Mouse (Mus musculus) NIH3T3 (cell line): ENCODE measurements at regions not wholly inside any gene's neighbourhood (a gene's known extent, or its start where the extent isn't known, plus 50 kb on each side); places are given as distances from the start of the nearest gene placed in this dataset.

Experiments
- DNase-seq: peaks from one replicate; pipeline ENCODE4 v3.0.0-alpha.2; 2012; ENCODE audit warnings: low read depth

- DNase-seq: peak; percentile 37
Measured at GRCm38 (mm10) chr3:102574320-102574719, 104.6 kb downstream of the Ngf start.

GRCm38 (mm10) chr3:102576896-102577295 is 107.2 kb downstream of the Ngf start:
- DNase-seq: no peak

- DNase-seq: no peak
Measured at GRCm38 (mm10) chr3:102581830-102582229, 112.1 kb downstream of the Ngf start.

- DNase-seq: peak; percentile 28
Measured at GRCm38 (mm10) chr3:102585136-102585535, 115.4 kb downstream of the Ngf start.

- DNase-seq: no peak
Measured at GRCm38 (mm10) chr3:102586221-102586620, 116.5 kb downstream of the Ngf start.

- DNase-seq: no peak
Measured at GRCm38 (mm10) chr3:102592041-102592440, 122.3 kb downstream of the Ngf start.

GRCm38 (mm10) chr3:102596944-102597551 is 127.3 kb downstream of the Ngf start:
- peak; percentile 29 for DNase-seq

GRCm38 (mm10) chr3:102599061-102599460 is 129.3 kb downstream of the Ngf start:
- DNase-seq: no peak

- peak; percentile 73 for DNase-seq
Measured at GRCm38 (mm10) chr3:102602766-102603165, 131.6 kb upstream of the Tspan2 start.

GRCm38 (mm10) chr3:102605284-102605683 is 129.0 kb upstream of the Tspan2 start:
- DNase-seq: no peak

- no peak for DNase-seq
Measured at GRCm38 (mm10) chr3:102610970-102611369, 123.4 kb upstream of the Tspan2 start.

- peak; percentile 40 for DNase-seq
Measured at GRCm38 (mm10) chr3:102611398-102612366, 122.6 kb upstream of the Tspan2 start.

GRCm38 (mm10) chr3:102619666-102620377 is 114.5 kb upstream of the Tspan2 start:
- no peak for DNase-seq

- peak; percentile 85 for DNase-seq
Measured at GRCm38 (mm10) chr3:102636076-102636475, 98.3 kb upstream of the Tspan2 start.

- DNase-seq: peak; percentile 86
Measured at GRCm38 (mm10) chr3:102636674-102637073, 97.7 kb upstream of the Tspan2 start.

GRCm38 (mm10) chr3:102644276-102644940 is 89.9 kb upstream of the Tspan2 start:
- DNase-seq: no peak

GRCm38 (mm10) chr3:102648450-102648849 is 85.9 kb upstream of the Tspan2 start:
- no peak for DNase-seq

GRCm38 (mm10) chr3:102654962-102655361 is 79.4 kb upstream of the Tspan2 start:
- DNase-seq: no peak

GRCm38 (mm10) chr3:102657116-102657515 is 77.2 kb upstream of the Tspan2 start:
- peak; percentile 43 for DNase-seq

- no peak for DNase-seq
Measured at GRCm38 (mm10) chr3:102657531-102658060, 76.7 kb upstream of the Tspan2 start.

GRCm38 (mm10) chr3:102659352-102659751 is 75.0 kb upstream of the Tspan2 start:
- DNase-seq: no peak

GRCm38 (mm10) chr3:102661296-102661695 is 73.0 kb upstream of the Tspan2 start:
- DNase-seq: no peak
